Mouse (Mus musculus) limb, embryonic 14.5 days (tissue): ENCODE measurements at regions not wholly inside any gene's neighbourhood (a gene's known extent, or its start where the extent isn't known, plus 50 kb on each side); places are given as distances from the start of the nearest gene placed in this dataset.

ENCODE experiments used
- ATAC-seq: fragments of 200-750 bp; cut with Nextera tagmentation; 2 replicates; pipeline ENCODE4 v1.8.0; 2017; ENCODE audit warnings: low read depth, moderate number of reproducible peaks, moderate TSS enrichment; ENCODE audit not compliant: low FRiP score
- DNase-seq: peaks from one replicate; pipeline ENCODE4 v3.0.0-alpha.2; 2015; ENCODE audit warnings: low spot score
- H3K27ac ChIP-seq: fragments of 300-500 bp; sonication (generic); replicated peaks from 2 replicates; pipeline ENCODE4 v1.5.1; 2014; ENCODE audit warnings: low read depth, mild to moderate bottlenecking, low read length, moderate library complexity, mixed read lengths
- H3K27me3 ChIP-seq: fragments of 300-500 bp; sonication (generic); 2 replicates; pipeline ENCODE4 v1.6.1; 2014; ENCODE audit warnings: low read length, mixed read lengths; ENCODE audit not compliant: control insufficient read depth, insufficient read depth
- H3K36me3 ChIP-seq: fragments of 300-500 bp; sonication (generic); 2 replicates; pipeline ENCODE4 v1.6.1; 2014; ENCODE audit warnings: mild to moderate bottlenecking, low read length, moderate library complexity, mixed read lengths; ENCODE audit not compliant: control insufficient read depth, insufficient read depth
- H3K4me1 ChIP-seq: fragments of 300-500 bp; sonication (generic); 2 replicates; pipeline ENCODE4 v1.6.1; 2014; ENCODE audit warnings: antibody characterized with exemption, low read length, mixed read lengths; ENCODE audit not compliant: control insufficient read depth, insufficient read depth
- H3K4me2 ChIP-seq: fragments of 300-500 bp; sonication (generic); replicated peaks from 2 replicates; pipeline ENCODE4 v1.6.1; 2014; ENCODE audit warnings: low read depth, mild to moderate bottlenecking, low read length, moderate library complexity; ENCODE audit not compliant: severe bottlenecking
- H3K4me3 ChIP-seq: fragments of 300-500 bp; sonication (generic); replicated peaks from 2 replicates; pipeline ENCODE4 v1.5.1; 2014; ENCODE audit warnings: low read length
- H3K9ac ChIP-seq: fragments of 300-500 bp; sonication (generic); 2 replicates; pipeline ENCODE4 v1.6.1; 2014; ENCODE audit warnings: mild to moderate bottlenecking, low read depth, low read length, moderate library complexity; ENCODE audit not compliant: severe bottlenecking
- H3K9me3 ChIP-seq: fragments of 300-500 bp; sonication (generic); 2 replicates; pipeline ENCODE4 v1.6.1; 2016; ENCODE audit warnings: low read length; ENCODE audit not compliant: control insufficient read depth
- POLR2A ChIP-seq: fragments of 200-500 bp; IDR thresholded peaks from 2 replicates; pipeline ENCODE4 v1.8.0; 2012; ENCODE audit warnings: inconsistent platforms, mild to moderate bottlenecking, moderate library complexity, borderline replicate concordance; ENCODE audit not compliant: insufficient read depth, insufficient read length; ENCODE audit errors: extremely low read depth
- WGBS: fragments of 180-500 bp; shearing (Covaris S2); extraction: QIAGEN DNeasy Blood & Tissue Kit; methylation state at CpG from one replicate; pipeline ENCODE4 v1.1.7; 2014; 5-methylcytosine and 5-hydroxymethylcytosine counted together

- no peak overlapping the region for H3K9ac ChIP-seq
- ATAC-seq (no peak), DNase-seq (no peak)
- H3K27ac ChIP-seq: no peak overlapping the region
- WGBS: 81% methylated on average over 3 of the region's 3 CpGs
- H3K9me3 ChIP-seq: no peaks in the 10 kb centered on the region
- H3K27me3 ChIP-seq: no peaks in the 10 kb centered on the region
- no peaks in the 10 kb centered on the region for H3K4me1 ChIP-seq
- no peaks in the 10 kb centered on the region for H3K36me3 ChIP-seq
- no peak overlapping the region for H3K4me2 ChIP-seq
- H3K4me3 ChIP-seq: no peak overlapping the region
- TF ChIP-seq POLR2A: no peak
Measured at GRCm38 (mm10) chr1:41395081-41395480, 589.7 kb downstream of the Tmem182 start.

DNA sequence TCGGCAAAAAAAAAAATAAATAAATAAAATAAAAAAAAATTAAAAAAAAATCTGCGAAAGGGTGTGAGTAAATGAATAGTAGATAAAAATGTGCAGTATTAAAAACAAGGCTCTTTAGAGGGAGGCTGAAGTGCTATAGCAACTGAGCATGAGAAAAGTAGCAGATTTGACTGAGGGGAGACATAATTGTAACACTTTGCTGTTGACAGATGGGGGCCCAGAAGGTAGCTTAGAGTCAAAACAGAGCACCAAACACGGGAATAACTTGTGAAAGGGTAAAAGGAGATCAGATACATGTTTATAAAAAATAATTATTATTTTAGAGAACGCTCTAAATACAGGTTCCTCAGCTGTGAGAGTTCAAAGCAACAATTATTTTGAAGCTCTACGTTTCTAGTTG lies 605.1 kb downstream of the Tmem182 start:
- no peak for ATAC-seq
- Histone ChIP-seq H3K9ac (no peak overlapping the region), H3K9me3 (no peaks in the 10 kb centered on the region), H3K4me1 (no peaks in the 10 kb centered on the region), H3K4me3 (no peak overlapping the region), H3K36me3 (no peaks in the 10 kb centered on the region), H3K4me2 (no peak overlapping the region), H3K27ac (no peak overlapping the region), H3K27me3 (no peaks in the 10 kb centered on the region)
- DNase-seq: no peak
- no peak for TF ChIP-seq POLR2A
- 80% methylated on average over 5 of the region's 5 CpGs for WGBS

GRCm38 (mm10) chr1:41411641-41412040 lies 606.2 kb downstream of the Tmem182 start:
- no peaks in the 10 kb centered on the region for H3K9me3 ChIP-seq
- H3K4me3 ChIP-seq: no peak overlapping the region
- no peak for DNase-seq
- no peaks in the 10 kb centered on the region for H3K4me1 ChIP-seq
- ATAC-seq: no peak
- H3K4me2 ChIP-seq: no peak overlapping the region
- H3K27me3 ChIP-seq: no peaks in the 10 kb centered on the region
- H3K9ac ChIP-seq: no peak overlapping the region
- H3K36me3 ChIP-seq: no peaks in the 10 kb centered on the region
- WGBS: 77% methylated on average over 3 of the region's 3 CpGs
- no peak for TF ChIP-seq POLR2A
- no peak overlapping the region for H3K27ac ChIP-seq

DNA sequence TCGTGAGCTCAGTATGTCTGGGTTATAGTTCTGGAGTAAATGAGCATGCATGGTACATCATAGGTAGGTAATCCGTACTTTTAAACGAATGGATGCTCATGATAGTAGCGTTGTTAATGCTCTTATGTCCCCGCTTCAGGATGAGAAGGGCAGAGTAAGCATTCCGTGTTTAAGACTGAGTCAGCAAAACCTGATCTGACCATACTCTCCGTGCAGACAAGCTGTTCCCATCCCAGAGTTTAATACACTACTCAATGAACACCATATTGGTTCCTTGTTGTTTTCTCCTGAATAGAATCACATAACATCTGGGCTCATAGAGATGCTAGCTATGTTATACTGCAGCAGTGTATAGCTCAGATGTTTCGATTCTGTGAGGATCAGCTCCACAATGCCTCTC lies 606.7 kb downstream of the Tmem182 start:
- WGBS: 87% methylated on average over 8 of the region's 8 CpGs
- ATAC-seq (no peak), DNase-seq (no peak)
- no peaks in the 10 kb centered on the region for H3K27me3 ChIP-seq
- H3K4me1 ChIP-seq: no peaks in the 10 kb centered on the region
- no peak for TF ChIP-seq POLR2A
- no peak overlapping the region for H3K4me2 ChIP-seq
- no peak overlapping the region for H3K9ac ChIP-seq
- no peaks in the 10 kb centered on the region for H3K9me3 ChIP-seq
- H3K4me3 ChIP-seq: no peak overlapping the region
- H3K36me3 ChIP-seq: no peaks in the 10 kb centered on the region
- H3K27ac ChIP-seq: no peak overlapping the region

- no peak for DNase-seq
- ATAC-seq: no peak
- WGBS: 90% methylated on average over 3 of the region's 3 CpGs
Measured at GRCm38 (mm10) chr1:41420489-41421327, 615.3 kb downstream of the Tmem182 start.

More at GRCm38 (mm10) chr1:41420489-41421327, 615.3 kb downstream of the Tmem182 start:
- Histone ChIP-seq H3K4me3 (no peak overlapping the region), H3K4me2 (no peak overlapping the region), H3K27me3 (no peaks in the 10 kb centered on the region), H3K27ac (no peak overlapping the region), H3K4me1 (no peaks in the 10 kb centered on the region), H3K9me3 (no peaks in the 10 kb centered on the region), H3K36me3 (no peaks in the 10 kb centered on the region), H3K9ac (no peak overlapping the region)
- no peak for TF ChIP-seq POLR2A
